Mouse (Mus musculus) liver, embryonic 13.5 days (tissue): Measurements from ENCODE around the gene Pim1. TPM values are rescaled to one million over a fixed set of nuclear protein-coding genes. Genes with fewer than 3 reads are reported as not detected.
"Not testable (repeated sequence)": the region's sequence is repeated elsewhere in the genome, so short reads cannot be mapped to it uniquely, and the experiment has no call there.

Experiments
- ATAC-seq: fragments of 200-750 bp; cut with Nextera tagmentation; 2 replicates; pipeline ENCODE4 v1.8.0; 2017; ENCODE audit warnings: low read depth, mild to moderate bottlenecking, moderate number of reproducible peaks, moderate library complexity
- DNase-seq: peaks from one replicate; pipeline ENCODE4 v3.0.0; 2022
- H3K27ac ChIP-seq: fragments of 300-500 bp; sonication (generic); 2 replicates; pipeline ENCODE4 v1.5.1; 2015; ENCODE audit warnings: moderate library complexity, mild to moderate bottlenecking, inconsistent platforms
- H3K27me3 ChIP-seq: fragments of 300-500 bp; sonication (generic); 2 replicates; pipeline ENCODE4 v1.6.1; 2015; ENCODE audit warnings: mild to moderate bottlenecking, inconsistent platforms
- H3K36me3 ChIP-seq: fragments of 300-500 bp; sonication (generic); 2 replicates; pipeline ENCODE4 v1.6.1; 2015; ENCODE audit warnings: mild to moderate bottlenecking, inconsistent platforms
- H3K4me1 ChIP-seq: fragments of 300-500 bp; sonication (generic); replicated peaks from 2 replicates; pipeline ENCODE4 v1.6.1; 2015; ENCODE audit warnings: inconsistent platforms
- H3K4me2 ChIP-seq: fragments of 300-500 bp; sonication (generic); 2 replicates; pipeline ENCODE4 v1.6.1; 2015; ENCODE audit warnings: inconsistent platforms, mild to moderate bottlenecking, moderate library complexity
- H3K4me3 ChIP-seq: fragments of 300-500 bp; sonication (generic); replicated peaks from 2 replicates; pipeline ENCODE4 v1.5.1; 2015; ENCODE audit warnings: mild to moderate bottlenecking, inconsistent platforms
- H3K9ac ChIP-seq: fragments of 300-500 bp; sonication (generic); 2 replicates; pipeline ENCODE4 v1.6.1; 2015; ENCODE audit warnings: mild to moderate bottlenecking, inconsistent platforms
- H3K9me3 ChIP-seq: fragments of 300-500 bp; sonication (generic); replicated peaks from 2 replicates; pipeline ENCODE4 v1.6.1; 2016; ENCODE audit warnings: inconsistent platforms
- WGBS: fragments of 180-500 bp; shearing (Covaris S2); methylation state at CpG from one replicate; pipeline ENCODE4 v1.1.7; 2015; ENCODE audit not compliant: insufficient replicate concordance; 5-methylcytosine and 5-hydroxymethylcytosine counted together
- polyA plus RNA-seq: library from polyadenylated mRNA; unstranded; fragments of >200 nt; fragmentation: Nextera tagmentation; extraction: Ambion mirVana; gene quantifications from 2 replicates; pipeline ENCODE4 v1.2.1, GENCODE M21; 2015

Gene Pim1
- 105 and 110 TPM in 2 replicates for polyA plus RNA-seq

GRCm38 (mm10) chr17:29490713-29491581, at the start of gene Pim1:
TSS of gene Pim1 (plus strand) at chr17:29490753.
- Histone ChIP-seq H3K27ac (peak within 1 kb of the TSS; percentile 99), H3K9ac (peak within 1 kb of the TSS; percentile 100), H3K9me3 (no peaks in the 10 kb centered on the region), H3K4me2 (peak within 1 kb of the TSS; percentile 93), H3K4me3 (peak within 1 kb of the TSS; percentile 100), H3K27me3 (no peaks in the 10 kb centered on the region), H3K4me1 (peaks cover 60% of the 10 kb centered on the region), H3K36me3 (peaks cover 46% of the 10 kb centered on the region)
- DNase-seq (peak; percentile 54), ATAC-seq (peak; percentile 49)
- under 1% methylated on average over 73 of the region's 99 CpGs for WGBS

DNA sequence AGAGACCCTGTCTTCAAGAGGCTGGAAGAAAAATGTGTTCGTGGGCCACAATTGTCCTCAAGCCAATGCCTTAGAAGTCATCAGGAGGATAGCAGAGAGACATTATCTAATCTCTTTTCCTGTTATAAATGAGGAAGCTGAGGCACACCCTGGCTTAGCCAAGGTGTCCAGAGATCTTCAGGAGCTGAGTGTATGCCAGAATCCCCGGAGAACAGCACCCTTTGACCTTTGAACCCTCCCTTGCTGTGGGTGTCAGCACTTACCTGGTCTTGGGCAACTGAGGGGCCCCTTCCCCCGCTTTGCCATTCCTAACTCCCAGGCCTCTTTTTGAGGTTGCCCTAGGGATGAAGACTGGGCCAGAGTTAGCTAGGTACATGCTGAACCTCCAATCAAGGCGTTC, 49.0 kb upstream of the Pim1 start:
- Histone ChIP-seq H3K36me3 (no peaks in the 10 kb centered on the region), H3K27me3 (no peaks in the 10 kb centered on the region), H3K9me3 (no peaks in the 10 kb centered on the region), H3K4me2 (peak overlapping the region; percentile 43; the same call in 1 of the 2 replicates), H3K4me1 (peaks cover 98% of the 10 kb centered on the region), H3K27ac (peak overlapping the region; percentile 99), H3K4me3 (no peak overlapping the region), H3K9ac (peak overlapping the region; percentile 70)
- ATAC-seq (no peak), DNase-seq (no peak)
- WGBS, result 44% methylated on average over 4 of the region's 4 CpGs

GRCm38 (mm10) chr17:29442131-29442557, 48.4 kb upstream of the Pim1 start:
- H3K9me3 ChIP-seq, result no peaks in the 10 kb centered on the region
- H3K27me3 ChIP-seq, result no peaks in the 10 kb centered on the region
- no peak overlapping the region for H3K4me3 ChIP-seq
- WGBS, result 45% methylated on average over 7 of the region's 7 CpGs
- peak overlapping the region; percentile 99 for H3K27ac ChIP-seq
- H3K36me3 ChIP-seq, result no peaks in the 10 kb centered on the region
- peaks cover 98% of the 10 kb centered on the region for H3K4me1 ChIP-seq
- peak overlapping the region; percentile 70 for H3K9ac ChIP-seq
- no peak for DNase-seq
- peak overlapping the region; percentile 43 for H3K4me2 ChIP-seq
- ATAC-seq, result no peak

- Histone ChIP-seq H3K27me3 (no peaks in the 10 kb centered on the region), H3K9ac (peak overlapping the region; percentile 71), H3K9me3 (no peaks in the 10 kb centered on the region), H3K4me3 (peak overlapping the region; percentile 25; the same call in 1 of the 2 replicates), H3K27ac (peak overlapping the region; percentile 99), H3K36me3 (no peaks in the 10 kb centered on the region), H3K4me2 (peak overlapping the region; percentile 57), H3K4me1 (peaks cover 97% of the 10 kb centered on the region)
- 15% methylated on average over 4 of the region's 4 CpGs for WGBS
- DNase-seq (peak; percentile 87), ATAC-seq (peak; percentile 83)
Measured at GRCm38 (mm10) chr17:29443724-29444123, 46.8 kb upstream of the Pim1 start.

DNA sequence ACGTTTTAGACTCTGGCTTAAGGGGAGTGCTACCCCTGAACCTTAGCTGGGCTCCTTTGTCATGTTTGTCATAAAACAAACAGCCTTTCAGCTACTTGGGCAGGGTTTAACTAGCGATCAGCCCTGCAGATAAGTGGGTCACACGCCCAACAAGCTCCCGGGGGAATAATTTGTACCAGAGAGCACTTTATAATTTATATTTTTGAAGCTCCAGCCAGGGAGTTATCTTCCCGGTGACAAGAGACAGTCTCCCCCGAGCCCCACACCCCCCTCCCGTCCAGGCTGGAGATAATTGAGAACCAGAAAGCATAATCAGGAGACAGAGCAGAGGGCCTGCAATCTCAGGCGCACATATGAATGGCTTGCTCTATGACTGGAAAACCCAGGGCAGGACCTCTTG, 45.5 kb upstream of the Pim1 start:
- Histone ChIP-seq H3K9me3 (no peaks in the 10 kb centered on the region), H3K9ac (peak overlapping the region; percentile 71), H3K36me3 (no peaks in the 10 kb centered on the region), H3K4me2 (peak overlapping the region; percentile 57), H3K27me3 (no peaks in the 10 kb centered on the region), H3K4me3 (peak overlapping the region; percentile 25), H3K27ac (peak overlapping the region; percentile 99), H3K4me1 (peaks cover 97% of the 10 kb centered on the region)
- DNase-seq, result peak; percentile 62
- 14% methylated on average over 8 of the region's 8 CpGs for WGBS
- no peak for ATAC-seq

DNA sequence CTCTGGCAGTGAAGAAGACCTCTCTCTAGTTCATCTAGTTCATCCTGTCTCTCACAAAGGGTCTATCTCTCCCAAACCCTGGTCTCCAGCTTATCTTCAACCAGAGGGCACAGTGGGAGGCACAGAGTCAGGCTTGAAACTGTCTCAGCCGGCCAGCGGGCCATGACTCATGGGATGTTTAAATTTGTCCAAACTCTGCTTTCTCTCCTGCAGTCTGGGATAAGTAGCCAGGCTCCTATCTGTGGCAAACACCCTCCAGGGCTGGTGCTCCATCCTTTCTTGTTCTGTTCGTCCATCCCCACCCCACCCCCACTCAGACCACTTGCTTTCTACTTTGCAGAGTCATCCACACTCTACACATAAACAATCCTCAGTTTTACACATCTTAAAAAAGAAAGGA, 43.2 kb upstream of the Pim1 start:
- no peaks in the 10 kb centered on the region for H3K9me3 ChIP-seq
- H3K36me3 ChIP-seq, result no peaks in the 10 kb centered on the region
- WGBS, result 16% methylated on average over 3 of the region's 3 CpGs
- no peak overlapping the region for H3K4me3 ChIP-seq
- H3K4me2 ChIP-seq, result peak overlapping the region; percentile 50
- peak; percentile 91 for DNase-seq
- peak overlapping the region; percentile 99 for H3K27ac ChIP-seq
- ATAC-seq, result peak; percentile 83
- peak overlapping the region; percentile 76 for H3K9ac ChIP-seq
- H3K4me1 ChIP-seq, result peaks cover 89% of the 10 kb centered on the region
- H3K27me3 ChIP-seq, result peaks cover 13% of the 10 kb centered on the region

GRCm38 (mm10) chr17:29448055-29448454, 42.5 kb upstream of the Pim1 start:
- Histone ChIP-seq H3K4me1 (peaks cover 81% of the 10 kb centered on the region), H3K9ac (peak overlapping the region; percentile 76), H3K4me3 (no peak overlapping the region), H3K4me2 (peak overlapping the region; percentile 50), H3K27me3 (peaks cover 16% of the 10 kb centered on the region), H3K9me3 (no peaks in the 10 kb centered on the region), H3K36me3 (no peaks in the 10 kb centered on the region), H3K27ac (peak overlapping the region; percentile 99)
- DNase-seq (no peak), ATAC-seq (no peak)
- 72% methylated on average over 8 of the region's 8 CpGs for WGBS

DNA sequence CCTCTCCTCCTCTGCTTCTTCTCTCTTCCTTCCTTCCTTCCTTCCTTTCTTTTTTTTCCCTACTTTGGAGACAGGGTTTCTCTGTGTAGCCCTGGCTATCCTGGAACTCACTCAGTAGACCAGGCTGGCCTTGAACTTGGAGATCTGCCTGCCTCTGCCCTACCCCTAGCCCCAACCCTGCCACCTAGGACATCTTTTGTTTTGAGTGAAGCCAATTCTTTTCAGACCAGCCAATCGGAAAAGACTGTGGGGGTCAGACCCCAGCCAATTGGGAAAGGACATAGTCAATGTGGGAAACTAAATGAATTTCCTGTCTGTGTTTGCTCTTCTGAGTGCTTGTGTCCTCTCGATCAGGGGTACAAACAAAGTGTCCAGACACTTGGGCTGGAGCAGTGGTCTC, 42.0 kb upstream of the Pim1 start:
- Histone ChIP-seq H3K4me3 (no peak overlapping the region), H3K36me3 (no peaks in the 10 kb centered on the region), H3K4me2 (0 out of 2 replicates have a peak overlapping the region, but pooled peaks have one; percentile 0), H3K9me3 (0 out of 2 replicates have a peak, but pooled peaks cover 2% of the 10 kb centered on the region), H3K4me1 (peaks cover 76% of the 10 kb centered on the region), H3K27me3 (peaks cover 16% of the 10 kb centered on the region), H3K9ac (peak overlapping the region; percentile 76), H3K27ac (peak overlapping the region; percentile 99)
- DNase-seq (no peak), ATAC-seq (no peak)
- WGBS, result 49% methylated on average over 2 of the region's 2 CpGs

GRCm38 (mm10) chr17:29450899-29451840, 39.4 kb upstream of the Pim1 start:
- H3K4me1 ChIP-seq, result peaks cover 62% of the 10 kb centered on the region

DNA sequence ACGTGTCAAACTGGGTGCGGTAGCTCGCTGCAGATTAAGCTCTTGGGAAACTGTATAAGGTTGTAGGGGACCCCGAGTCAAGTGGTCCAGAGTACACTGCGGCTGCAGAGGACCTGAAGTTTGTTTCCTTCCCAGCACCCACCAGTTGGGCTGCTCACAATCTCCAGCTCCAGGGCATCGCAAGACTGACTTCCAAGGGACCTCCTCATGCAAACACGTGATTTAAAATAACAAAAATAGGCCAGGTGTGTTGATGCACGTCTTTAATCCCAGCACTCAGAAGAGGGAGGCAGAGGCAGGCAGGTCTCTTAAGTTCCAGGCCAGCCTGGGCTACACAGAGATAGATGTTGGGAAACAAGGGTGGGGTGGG, 38.7 kb upstream of the Pim1 start:
- Histone ChIP-seq H3K4me1 (peaks cover 55% of the 10 kb centered on the region), H3K9ac (no peak overlapping the region), H3K4me2 (no peak overlapping the region), H3K27ac (no peak overlapping the region), H3K9me3 (0 out of 2 replicates have a peak, but pooled peaks cover 10% of the 10 kb centered on the region), H3K27me3 (peaks cover 22% of the 10 kb centered on the region), H3K36me3 (no peaks in the 10 kb centered on the region), H3K4me3 (no peak overlapping the region)
- 59% methylated on average over 8 of the region's 8 CpGs for WGBS
- ATAC-seq, result no peak
- no peak for DNase-seq

More at GRCm38 (mm10) chr17:29450899-29451840, 39.4 kb upstream of the Pim1 start:
- Histone ChIP-seq H3K36me3 (no peaks in the 10 kb centered on the region), H3K4me3 (no peak overlapping the region), H3K27me3 (peaks cover 19% of the 10 kb centered on the region), H3K9ac (peak overlapping the region; percentile 40; the same call in 1 of the 2 replicates), H3K9me3 (0 out of 2 replicates have a peak, but pooled peaks cover 10% of the 10 kb centered on the region), H3K27ac (peak overlapping the region; percentile 18; the same call in 1 of the 2 replicates), H3K4me2 (peak overlapping the region; percentile 13; the same call in 1 of the 2 replicates)
- ATAC-seq, result no peak
- DNase-seq, result no peak
- WGBS, result 38% methylated on average over 34 of the region's 34 CpGs

DNA sequence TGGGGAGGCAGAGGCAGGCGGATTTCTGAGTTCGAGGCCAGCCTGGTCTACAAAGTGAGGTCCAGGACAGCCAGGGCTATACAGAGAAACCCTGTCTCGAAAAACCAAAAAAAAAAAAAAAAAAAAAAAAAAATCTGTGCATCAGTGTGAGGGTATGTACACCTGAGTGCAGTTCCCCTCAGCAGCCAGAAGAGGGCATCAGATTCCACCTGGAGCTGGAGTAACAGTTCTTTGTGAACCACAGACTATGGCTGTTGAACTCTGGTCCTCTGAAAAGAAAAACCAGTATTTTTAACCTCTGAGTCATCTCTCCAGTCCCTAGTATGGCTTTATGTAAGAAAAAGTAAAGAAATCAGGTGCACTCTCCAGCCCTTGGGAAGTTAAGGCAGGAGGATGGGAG, 36.4 kb upstream of the Pim1 start:
- ATAC-seq, DNase-seq, H3K9ac ChIP-seq, H3K9me3 ChIP-seq, H3K4me2 ChIP-seq, H3K27ac ChIP-seq, H3K36me3 ChIP-seq, H3K4me3 ChIP-seq: not testable (repeated sequence)
- WGBS, result 72% methylated on average over 3 of the region's 3 CpGs
- Histone ChIP-seq H3K4me1 (peaks cover 48% of the 10 kb centered on the region), H3K27me3 (peaks cover 41% of the 10 kb centered on the region)
